Mouse (Mus musculus) lung, adult 2 months (tissue): ENCODE data around the gene Anapc11. TPM values are rescaled to one million over a fixed set of nuclear protein-coding genes. Genes with fewer than 3 reads are reported as not detected.

ENCODE experiments used
- DNase-seq: peaks from one replicate; pipeline ENCODE4 v3.0.0; 2022
- H3K4me1 ChIP-seq: fragments of 200-500 bp; 2 replicates; pipeline ENCODE4 v1.6.1; 2011; ENCODE audit warnings: low read length; ENCODE audit not compliant: control insufficient read depth, insufficient read depth
- H3K4me3 ChIP-seq: fragments of 200-500 bp; replicated peaks from 2 replicates; pipeline ENCODE3; 2011; ENCODE audit warnings: low read depth, mild to moderate bottlenecking, control low read depth, low read length; ENCODE audit errors: extremely low read depth
- CTCF ChIP-seq: fragments of 200-500 bp; IDR thresholded peaks from 2 replicates; pipeline ENCODE4 v1.5.1; 2011; ENCODE audit warnings: mild to moderate bottlenecking, low read length, control low read depth; ENCODE audit not compliant: insufficient read depth
- POLR2A ChIP-seq: fragments of 200-500 bp; IDR thresholded peaks from 2 replicates; pipeline ENCODE4 v1.6.1; 2011; ENCODE audit warnings: low read depth, mild to moderate bottlenecking, control low read depth, low read length, borderline replicate concordance; ENCODE audit errors: extremely low read depth
- WGBS: fragments of 180-500 bp; shearing (Covaris S2); methylation state at CpG from one replicate; pipeline ENCODE4 v1.1.7; 2018; 5-methylcytosine and 5-hydroxymethylcytosine counted together
- polyA plus RNA-seq: library from polyadenylated mRNA; depleted of rRNA; stranded (reverse); fragments of >200 nt; gene quantifications from 2 replicates; pipeline ENCODE4 v1.2.3, GENCODE M21; 2012

Anapc11 gene
- polyA plus RNA-seq, 1 experiment, result 136 TPM

GRCm38 (mm10) chr11:120603545-120603944, 5.3 kb downstream of the Anapc11 start:
- TF ChIP-seq CTCF, result no peak
- no peak for TF ChIP-seq POLR2A
- Histone ChIP-seq H3K4me1 (peaks cover 3% of the 10 kb centered on the region; the same call in 1 of the 2 replicates), H3K4me3 (no peak overlapping the region)
- no peak for DNase-seq
- WGBS, result 67% methylated on average over 2 of the region's 2 CpGs

GRCm38 (mm10) chr11:120605667-120606066, 7.4 kb downstream of the Anapc11 start:
- no peak overlapping the region for H3K4me3 ChIP-seq
- H3K4me1 ChIP-seq, result peaks cover 3% of the 10 kb centered on the region
- 89% methylated on average over 7 of the region's 7 CpGs for WGBS
- TF ChIP-seq CTCF (no peak), POLR2A (no peak)
- no peak for DNase-seq

- WGBS, result 55% methylated on average over 4 of the region's 4 CpGs
- no peak for TF ChIP-seq CTCF
- no peak for TF ChIP-seq POLR2A
- DNase-seq, result no peak
- no peak overlapping the region for H3K4me3 ChIP-seq
- peaks cover 3% of the 10 kb centered on the region for H3K4me1 ChIP-seq
Observed at GRCm38 (mm10) chr11:120606764-120607163, 8.5 kb downstream of the Anapc11 start.

- no peak for DNase-seq
- H3K4me3 ChIP-seq, result no peak within 1 kb of the TSS
Observed at GRCm38 (mm10) chr11:120608241-120609034, 10.2 kb downstream of the Anapc11 start, which contains the start of gene Npb. Gene Npb (plus strand): TSS chr11:120608477.

GRCm38 (mm10) chr11:120609250-120609649, 11.0 kb downstream of the Anapc11 start:
- DNase-seq, result no peak
- 55% methylated on average over 8 of the region's 8 CpGs for WGBS
- TF ChIP-seq POLR2A, result no peak
- no peak for TF ChIP-seq CTCF

More at GRCm38 (mm10) chr11:120608241-120609034, 10.2 kb downstream of the Anapc11 start, which contains the start of gene Npb:
- 11% methylated on average over 45 of the region's 45 CpGs for WGBS
- H3K4me1 ChIP-seq, result peaks cover 3% of the 10 kb centered on the region
- TF ChIP-seq CTCF (no peak), POLR2A (no peak)

GRCm38 (mm10) chr11:120610477-120611046, 12.3 kb downstream of the Anapc11 start:
- Histone ChIP-seq H3K4me1 (peaks cover 3% of the 10 kb centered on the region), H3K4me3 (no peak overlapping the region)
- WGBS, result 82% methylated on average over 9 of the region's 9 CpGs
- DNase-seq, result no peak
- no peak for TF ChIP-seq CTCF
- no peak for TF ChIP-seq POLR2A

More at GRCm38 (mm10) chr11:120609250-120609649, 11.0 kb downstream of the Anapc11 start:
- no peak overlapping the region for H3K4me3 ChIP-seq
- H3K4me1 ChIP-seq, result peaks cover 3% of the 10 kb centered on the region

- Histone ChIP-seq H3K4me1 (peaks cover 7% of the 10 kb centered on the region), H3K4me3 (no peak overlapping the region)
- peak; percentile 70 for DNase-seq
- WGBS, result 37% methylated on average over 6 of the region's 6 CpGs
- no peak for TF ChIP-seq POLR2A
- TF ChIP-seq CTCF, result peak; percentile 85
Observed at GRCm38 (mm10) chr11:120612763-120613162, 14.5 kb downstream of the Anapc11 start.

GRCm38 (mm10) chr11:120613481-120613972, 15.3 kb downstream of the Anapc11 start:
- DNase-seq, result no peak
- WGBS, result 92% methylated on average over 10 of the region's 10 CpGs

GRCm38 (mm10) chr11:120613976-120614375, 15.8 kb downstream of the Anapc11 start:
- TF ChIP-seq CTCF, result no peak
- no peak for TF ChIP-seq POLR2A
- no peak for DNase-seq
- 88% methylated on average over 8 of the region's 8 CpGs for WGBS
- Histone ChIP-seq H3K4me3 (no peak overlapping the region), H3K4me1 (peaks cover 4% of the 10 kb centered on the region; the same call in 1 of the 2 replicates)

More at GRCm38 (mm10) chr11:120613481-120613972, 15.3 kb downstream of the Anapc11 start:
- TF ChIP-seq POLR2A, result no peak
- no peak for TF ChIP-seq CTCF
- Histone ChIP-seq H3K4me1 (peaks cover 7% of the 10 kb centered on the region), H3K4me3 (no peak overlapping the region)

- no peak for DNase-seq
- Histone ChIP-seq H3K4me3 (no peak overlapping the region), H3K4me1 (peaks cover 4% of the 10 kb centered on the region; the same call in 1 of the 2 replicates)
- 90% methylated on average over 6 of the region's 6 CpGs for WGBS
- TF ChIP-seq CTCF (no peak), POLR2A (no peak)
Observed at GRCm38 (mm10) chr11:120615167-120615566, 16.9 kb downstream of the Anapc11 start.
